Mouse (Mus musculus): ENCODE results near the gene Serpinc1.

- TF ChIP-seq TAL1 (conservative IDR thresholded peaks at IDR 0.05; ENCODE audit: low read depth, low read length) (no peak), CTCF (IDR thresholded peaks at IDR 0.05; ENCODE audit: low read depth, low read length) (no peak)
These were observed 63.1 kb downstream of the Serpinc1 start for GRCm38 (mm10) chr1:161041261-161042020.

Measured in G1E (cell line).